Mouse (Mus musculus) stomach, adult 2 months (tissue): ENCODE measurements around the gene Defa17. TPM values are rescaled to one million over a fixed set of nuclear protein-coding genes. Genes with fewer than 3 reads are reported as not detected.

Experiments
- polyA plus RNA-seq: library from polyadenylated mRNA; depleted of rRNA; stranded (reverse); fragments of >200 nt; gene quantifications from 2 replicates; pipeline ENCODE4 v1.2.3, GENCODE M21; 2012; rRNA removed

Defa17 gene
- not detected in 2 replicates for polyA plus RNA-seq

DNA sequence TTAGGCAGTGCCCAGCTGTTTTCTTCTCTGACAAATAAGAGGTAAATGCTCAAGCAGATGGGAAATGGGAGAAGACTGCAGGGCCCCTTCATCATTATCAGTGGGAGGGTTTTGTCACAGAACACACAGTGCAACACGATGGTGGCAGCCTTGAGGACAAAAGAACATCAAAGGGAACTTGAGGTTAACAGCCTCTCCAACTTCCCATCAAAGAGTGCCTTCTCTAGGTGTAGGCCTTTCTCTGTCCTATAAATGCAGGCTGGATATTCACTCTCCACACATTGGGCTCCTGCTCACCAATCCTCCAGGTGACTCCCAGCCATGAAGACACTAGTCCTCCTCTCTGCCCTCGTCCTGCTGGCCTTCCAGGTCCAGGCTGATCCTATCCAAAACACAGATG is at the start of gene Defa17:
Gene Defa17, plus strand, starts transcription at position 301 of the 400 bp plus-strand sequence.

DNA sequence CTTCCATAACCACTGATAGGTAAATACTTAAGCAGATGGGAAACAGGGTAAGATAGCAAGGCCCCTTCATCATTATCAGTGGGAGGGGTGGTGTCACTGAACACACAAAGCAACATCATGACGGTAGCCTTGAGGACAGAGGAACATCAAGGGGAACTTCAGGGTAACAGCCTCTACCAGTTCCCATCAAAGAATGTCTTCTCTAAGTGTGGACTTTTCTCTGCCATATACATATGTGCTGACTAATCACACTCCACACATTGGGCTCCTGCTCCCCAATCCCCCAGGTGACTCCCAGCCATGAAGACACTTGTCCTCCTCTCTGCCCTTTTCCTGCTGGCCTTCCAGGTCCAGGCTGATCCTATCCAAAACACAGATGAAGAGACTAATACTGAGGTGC is 37.7 kb upstream of the Defa17 start, which contains the start of gene Defa26:
Gene Defa26, plus strand, starts transcription at position 301 of the 400 bp plus-strand sequence.

DNA sequence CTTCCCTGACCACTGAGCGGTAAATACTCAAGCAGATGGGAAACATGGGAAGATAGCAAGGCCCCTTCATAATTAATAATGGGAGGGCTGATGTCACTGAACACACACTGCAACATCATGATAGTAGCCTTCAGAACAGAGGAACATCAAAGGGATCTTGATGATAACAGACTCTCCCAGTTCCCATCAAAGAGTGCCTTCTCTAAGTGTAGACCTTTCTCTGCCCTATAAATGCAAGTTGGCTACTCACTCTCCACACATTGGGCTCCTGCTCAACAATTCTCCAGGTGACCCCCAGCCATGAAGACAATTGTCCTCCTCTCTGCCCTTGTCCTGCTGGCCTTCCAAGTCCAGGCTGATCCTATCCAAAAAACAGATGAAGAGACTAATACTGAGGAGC is 9.9 kb downstream of the Defa17 start, which contains the start of gene Defa34:
Gene Defa34, plus strand, starts transcription at position 301 of the 400 bp plus-strand sequence.

DNA sequence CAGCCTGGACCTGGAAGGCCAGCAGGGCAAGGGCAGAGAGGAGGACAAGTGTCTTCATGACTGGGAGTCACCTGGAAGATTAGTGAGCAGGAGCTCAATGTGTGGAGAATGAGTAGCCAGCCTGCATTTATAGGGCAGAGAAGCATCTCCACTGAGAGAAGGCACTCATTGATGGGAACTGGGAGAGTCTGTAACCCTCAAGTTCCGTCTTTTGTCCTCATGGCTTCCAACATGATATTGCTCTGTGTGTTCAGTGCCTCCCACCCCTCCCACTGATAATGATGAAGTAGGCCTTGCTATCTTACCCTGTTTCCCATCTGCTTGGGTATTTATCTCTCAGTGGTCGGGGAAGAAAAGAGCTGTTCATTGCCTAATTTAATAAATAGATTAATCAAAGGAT is 48.0 kb downstream of the Defa17 start, which contains the start of gene AY761184:
Gene AY761184, minus strand, starts transcription at position 101 of the 400 bp plus-strand sequence.

Other genes starting within 250 kb of the Defa17 start
- not detected in 2 replicates for gene Defa36, start 228.4 kb upstream of the Defa17 start, polyA plus RNA-seq
- not detected in 2 replicates for gene Gm7849, start 199.2 kb upstream of the Defa17 start, polyA plus RNA-seq
- not detected in 2 replicates for gene Defa20, start 146.5 kb upstream of the Defa17 start, polyA plus RNA-seq
- not detected in 2 replicates for gene Defa32, start 126.7 kb upstream of the Defa17 start, polyA plus RNA-seq
- gene Defa37, start 90.4 kb upstream of the Defa17 start, polyA plus RNA-seq = not detected in 2 replicates
- not detected in 2 replicates for gene Defa28, start 72.8 kb upstream of the Defa17 start, polyA plus RNA-seq
- gene Gm7861, start 61.3 kb upstream of the Defa17 start, polyA plus RNA-seq = not detected in 2 replicates
- gene Defa26, start 37.6 kb upstream of the Defa17 start, polyA plus RNA-seq = not detected in 2 replicates
- gene Defa34, start 10.0 kb downstream of the Defa17 start, polyA plus RNA-seq = not detected in 2 replicates
- gene AY761184, start 47.9 kb downstream of the Defa17 start, polyA plus RNA-seq = not detected in 2 replicates
- not detected in 2 replicates for gene Defa24, start 78.7 kb downstream of the Defa17 start, polyA plus RNA-seq
- gene Defb50, start 167.8 kb downstream of the Defa17 start, polyA plus RNA-seq = not detected in 2 replicates
- not detected in 2 replicates for gene Defb2, start 184.1 kb downstream of the Defa17 start, polyA plus RNA-seq
- gene Defb10, start 203.1 kb downstream of the Defa17 start, polyA plus RNA-seq = not detected in 2 replicates
- not detected in 2 replicates for gene Defb9, start 229.6 kb downstream of the Defa17 start, polyA plus RNA-seq